Mouse (Mus musculus) heart, postnatal 0 days (tissue): ENCODE results near the gene Llcfc1. TPM values are rescaled to one million over a fixed set of nuclear protein-coding genes. Genes with fewer than 3 reads are reported as not detected.

Experiments used
- ATAC-seq: fragments of 200-750 bp; cut with Nextera tagmentation; 2 replicates; pipeline ENCODE4 v1.8.0; 2017; ENCODE audit warnings: low read depth, moderate number of reproducible peaks, moderate library complexity; ENCODE audit not compliant: insufficient read depth
- DNase-seq: peaks from one replicate; pipeline ENCODE4 v3.0.0-alpha.2; 2016; ENCODE audit warnings: low spot score
- H3K27ac ChIP-seq: fragments of 300-500 bp; sonication (generic); 2 replicates; pipeline ENCODE4 v1.5.1; 2014; ENCODE audit warnings: low read depth, mild to moderate bottlenecking
- H3K27me3 ChIP-seq: fragments of 300-500 bp; sonication (generic); 2 replicates; pipeline ENCODE4 v1.6.1; 2014; ENCODE audit warnings: low read length, mixed read lengths; ENCODE audit not compliant: control insufficient read depth, insufficient read depth
- H3K36me3 ChIP-seq: fragments of 300-500 bp; sonication (generic); replicated peaks from 2 replicates; pipeline ENCODE4 v1.6.1; 2014; ENCODE audit warnings: low read length, mixed read lengths; ENCODE audit not compliant: control insufficient read depth, insufficient read depth
- H3K4me1 ChIP-seq: fragments of 300-500 bp; sonication (generic); 2 replicates; pipeline ENCODE4 v1.6.1; 2014; ENCODE audit warnings: antibody characterized with exemption; ENCODE audit not compliant: control insufficient read depth, insufficient read depth
- H3K4me2 ChIP-seq: fragments of 300-500 bp; sonication (generic); 2 replicates; pipeline ENCODE4 v1.6.1; 2014; ENCODE audit warnings: low read depth, mild to moderate bottlenecking, low read length, moderate library complexity
- H3K4me3 ChIP-seq: fragments of 300-500 bp; sonication (generic); 2 replicates; pipeline ENCODE4 v1.5.1; 2014; ENCODE audit warnings: low read depth, low read length
- H3K9ac ChIP-seq: fragments of 300-500 bp; sonication (generic); replicated peaks from 2 replicates; pipeline ENCODE4 v1.6.1; 2014; ENCODE audit warnings: low read depth, low read length, mixed read lengths
- H3K9me3 ChIP-seq: fragments of 300-500 bp; sonication (generic); replicated peaks from 2 replicates; pipeline ENCODE4 v1.6.1; 2016; ENCODE audit warnings: low read length; ENCODE audit not compliant: control insufficient read depth
- CTCF ChIP-seq: IDR thresholded peaks from 2 replicates; pipeline ENCODE4 v1.5.1; 2016; ENCODE audit warnings: antibody characterized with exemption, control low read depth, low read depth
- EP300 ChIP-seq: IDR thresholded peaks from 2 replicates; pipeline ENCODE4 v1.6.1; 2016; ENCODE audit warnings: antibody characterized with exemption, low read depth
- WGBS: fragments of 180-500 bp; shearing (Covaris S2); extraction: QIAGEN DNeasy Blood & Tissue Kit; methylation state at CpG from one replicate; pipeline ENCODE4 v1.1.7; 2014; 5-methylcytosine and 5-hydroxymethylcytosine counted together
- polyA plus RNA-seq: library from polyadenylated mRNA; unstranded; fragments of >200 nt; fragmentation: Nextera tagmentation; extraction: Ambion mirVana; gene quantifications from 2 replicates; pipeline ENCODE4 v1.2.1, GENCODE M21; 2015
- total RNA-seq: library from RNA; depleted of rRNA; stranded (reverse); fragments of >200 nt; gene quantifications from 2 replicates; pipeline ENCODE4 v1.2.3, GENCODE M21; 2014; ENCODE audit warnings: low replicate concordance

The Llcfc1 gene
- total and polyA plus RNA-seq, 2 experiments from 2014 or later, result not detected

- Histone ChIP-seq H3K27ac (no peak overlapping the region), H3K36me3 (no peaks in the 10 kb centered on the region), H3K4me2 (no peak overlapping the region), H3K9ac (no peak overlapping the region), H3K9me3 (no peaks in the 10 kb centered on the region), H3K4me3 (no peak overlapping the region), H3K4me1 (no peaks in the 10 kb centered on the region), H3K27me3 (no peaks in the 10 kb centered on the region)
- 31% methylated on average over 5 of the region's 5 CpGs for WGBS
- ATAC-seq (no peak), DNase-seq (no peak)
- no peak for TF ChIP-seq CTCF
- no peak for TF ChIP-seq EP300
Measured at GRCm38 (mm10) chr6:41684911-41685310, 680 bp downstream of the Llcfc1 start.

GRCm38 (mm10) chr6:41685596-41685995, 1.4 kb downstream of the Llcfc1 start:
- Histone ChIP-seq H3K27ac (no peak overlapping the region), H3K27me3 (no peaks in the 10 kb centered on the region), H3K4me3 (no peak overlapping the region), H3K4me2 (no peak overlapping the region), H3K36me3 (no peaks in the 10 kb centered on the region), H3K4me1 (no peaks in the 10 kb centered on the region), H3K9ac (no peak overlapping the region), H3K9me3 (no peaks in the 10 kb centered on the region)
- TF ChIP-seq EP300, result no peak
- no peak for TF ChIP-seq CTCF
- 72% methylated on average over 3 of the region's 3 CpGs for WGBS
- no peak for DNase-seq
- ATAC-seq, result no peak

DNA sequence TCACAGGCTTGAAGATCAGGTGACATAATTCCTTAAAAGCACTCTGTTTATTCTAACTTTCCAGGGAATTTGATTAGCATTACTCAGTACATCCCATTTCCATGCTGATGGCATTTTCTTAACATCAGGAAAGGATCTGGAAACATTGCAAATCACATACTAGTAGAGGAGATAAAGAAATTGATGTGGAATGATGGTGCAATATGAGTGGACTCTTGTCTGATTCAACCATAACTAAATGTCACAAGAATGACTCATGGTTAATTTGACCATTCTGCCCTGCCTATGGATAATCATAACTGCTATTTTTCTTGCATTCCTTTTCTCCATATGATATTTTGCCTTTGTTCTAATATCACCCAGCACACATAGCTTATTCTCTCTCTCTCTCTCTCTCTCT, 8.0 kb downstream of the Llcfc1 start:
- TF ChIP-seq EP300, result no peak
- TF ChIP-seq CTCF, result no peak
- ATAC-seq, result no peak
- Histone ChIP-seq H3K4me3 (no peak overlapping the region), H3K4me1 (no peaks in the 10 kb centered on the region), H3K9me3 (no peaks in the 10 kb centered on the region), H3K27ac (no peak overlapping the region), H3K9ac (no peak overlapping the region), H3K36me3 (no peaks in the 10 kb centered on the region), H3K4me2 (no peak overlapping the region), H3K27me3 (no peaks in the 10 kb centered on the region)
- DNase-seq, result no peak

DNA sequence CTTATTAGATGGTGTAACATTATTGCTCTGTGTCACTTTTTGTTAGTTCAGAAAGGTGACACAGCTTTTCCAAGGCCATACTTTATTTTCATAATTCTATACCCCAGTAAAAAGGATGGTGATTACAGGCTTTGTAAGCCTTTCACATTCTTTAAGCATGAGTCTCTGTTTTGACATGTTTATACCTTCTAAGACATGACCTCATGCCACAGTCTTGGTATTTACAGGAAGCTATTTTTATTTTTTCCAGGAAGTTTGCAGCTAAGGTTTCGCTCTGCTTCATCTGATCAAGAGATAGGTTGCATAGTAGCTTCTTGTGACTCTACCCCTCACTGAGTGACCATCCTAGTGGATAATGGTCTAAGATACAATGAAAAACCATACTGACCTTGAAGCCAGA, 10.2 kb downstream of the Llcfc1 start:
- 45% methylated on average over 1 of the region's 1 CpGs for WGBS
- no peak overlapping the region for H3K4me2 ChIP-seq

GRCm38 (mm10) chr6:41701245-41701644, 17.0 kb downstream of the Llcfc1 start:
- 64% methylated on average over 1 of the region's 1 CpGs for WGBS
- no peak overlapping the region for H3K27ac ChIP-seq

More for the DNA sequence above, 10.2 kb downstream of the Llcfc1 start:
- no peaks in the 10 kb centered on the region for H3K4me1 ChIP-seq
- DNase-seq (no peak), ATAC-seq (no peak)
- H3K4me3 ChIP-seq, result no peak overlapping the region
- no peak overlapping the region for H3K9ac ChIP-seq
- TF ChIP-seq CTCF (no peak), EP300 (no peak)
- no peaks in the 10 kb centered on the region for H3K27me3 ChIP-seq
- H3K27ac ChIP-seq, result no peak overlapping the region
- no peaks in the 10 kb centered on the region for H3K9me3 ChIP-seq
- H3K36me3 ChIP-seq, result no peaks in the 10 kb centered on the region

DNA sequence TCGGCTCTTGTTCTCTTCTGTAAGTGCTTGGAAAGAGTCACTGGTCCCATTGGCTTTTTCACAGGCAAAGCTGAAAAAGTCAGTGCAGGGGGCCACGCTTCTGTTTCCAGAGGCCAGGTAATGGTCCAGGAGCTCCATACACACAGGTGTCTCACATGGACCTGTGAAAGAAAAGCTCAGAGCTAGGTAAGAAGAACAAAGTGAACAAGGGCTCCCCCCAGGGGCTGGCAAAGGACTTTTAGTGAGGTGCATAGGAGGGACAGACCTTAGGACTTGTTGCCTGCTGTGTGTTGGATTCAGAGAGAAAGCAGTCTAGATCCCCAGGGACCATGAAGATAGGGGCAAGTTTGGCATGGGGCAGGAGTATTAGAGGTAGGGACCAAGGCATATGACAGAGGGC, 18.7 kb downstream of the Llcfc1 start:
- WGBS, result 66% methylated on average over 2 of the region's 2 CpGs
- DNase-seq (no peak), ATAC-seq (no peak)
- no peaks in the 10 kb centered on the region for H3K9me3 ChIP-seq
- H3K36me3 ChIP-seq, result no peaks in the 10 kb centered on the region
- no peak overlapping the region for H3K9ac ChIP-seq
- no peak overlapping the region for H3K4me3 ChIP-seq
- H3K27me3 ChIP-seq, result no peaks in the 10 kb centered on the region
- TF ChIP-seq EP300, result no peak
- TF ChIP-seq CTCF, result no peak
- H3K4me1 ChIP-seq, result no peaks in the 10 kb centered on the region
- no peak overlapping the region for H3K4me2 ChIP-seq
- H3K27ac ChIP-seq, result no peak overlapping the region

More at GRCm38 (mm10) chr6:41701245-41701644, 17.0 kb downstream of the Llcfc1 start:
- no peak for DNase-seq
- Histone ChIP-seq H3K4me2 (no peak overlapping the region), H3K9me3 (no peaks in the 10 kb centered on the region), H3K4me3 (no peak overlapping the region), H3K4me1 (no peaks in the 10 kb centered on the region), H3K36me3 (no peaks in the 10 kb centered on the region), H3K27me3 (no peaks in the 10 kb centered on the region), H3K9ac (no peak overlapping the region)
- ATAC-seq, result no peak
- TF ChIP-seq CTCF (no peak), EP300 (no peak)
